Mouse (Mus musculus) embryonic fibroblast, embryonic 13.5 days (primary cell): Measurements from ENCODE around the gene Rapgef1.

Source experiments
- CTCF ChIP-seq: IDR thresholded peaks from 2 replicates; pipeline ENCODE4 v1.5.1; 2011; ENCODE audit warnings: mild to moderate bottlenecking, control low read depth, low read length, moderate library complexity, borderline replicate concordance; ENCODE audit not compliant: insufficient read depth
- POLR2A ChIP-seq: IDR thresholded peaks from 2 replicates; pipeline ENCODE4 v1.6.1; 2011; ENCODE audit warnings: low read depth, mild to moderate bottlenecking, control low read depth, low read length, moderate library complexity

DNA sequence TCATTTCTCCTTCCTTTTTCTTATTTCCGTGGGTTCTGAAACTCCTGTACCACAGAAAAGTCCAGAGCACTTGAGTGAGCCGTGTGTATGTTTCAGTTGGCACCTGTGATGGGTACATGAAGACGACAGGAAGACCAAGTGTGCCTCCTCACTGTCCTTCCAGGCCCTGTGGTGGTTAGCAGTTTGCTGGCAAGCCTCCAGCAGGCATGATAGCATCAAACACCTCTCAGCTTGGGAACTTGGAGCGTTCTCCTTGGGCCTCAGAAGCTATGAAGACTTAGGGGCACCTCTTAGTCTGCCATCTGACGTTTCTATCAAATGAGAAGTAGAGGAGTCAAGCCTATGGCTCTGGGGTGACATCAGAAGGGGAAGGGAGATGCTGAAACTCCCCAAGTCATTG lies 99.1 kb downstream of the Rapgef1 start:
- TF ChIP-seq CTCF (no peak), POLR2A (no peak)
